ENCODE assay signal across 7 mouse cellular contexts in genomic region chr7:107371126-107371920, GRCm38 (mm10). TPM values are rescaled to one million over a fixed set of nuclear protein-coding genes. Genes with fewer than 3 reads are reported as not detected.
A peak's percentile ranks its signal among the peaks of the same experiment; 100 is the strongest.
DNase-seq lines count a peak whose midpoint lies in the region; ATAC-seq and TF ChIP-seq lines count a peak whose summit lies in the region.

No protein-coding gene starts in this region.

- ATAC-seq in forebrain, embryonic 16.5 days: peak; percentile 45
- no peak for ATAC-seq in megakaryocyte progenitor cell, adult 5-6 weeks (replicated peaks; ENCODE audit: poor library complexity)

- peak overlapping the region; percentile 59 for H3K4me3 ChIP-seq in left cerebral cortex, adult 2 months
- peak overlapping the region; percentile 75 for H3K4me3 ChIP-seq in forebrain, embryonic 16.5 days (replicated peaks; ENCODE audit: low read length)

- DNase-seq in left cerebral cortex, adult 2 months (ENCODE audit: extremely low spot score in 1 of 2, low spot score in 2 of 2): peak; percentile 30
- DNase-seq in left cerebral cortex, postnatal 25 days (ENCODE audit: low spot score in 2 of 2): no peak
- peak; percentile 63 for DNase-seq in cerebellum, adult 9-11 months
- peak; percentile 23 to 54 for DNase-seq in kidney, postnatal 4 days
- peak; percentile 58 for DNase-seq in neural tube, embryonic 10.5 days (ENCODE audit: extremely low spot score, low spot score)

- H3K27me3 ChIP-seq in forebrain, embryonic 16.5 days (replicated peaks; ENCODE audit: control insufficient read depth, insufficient read depth, low read length): peaks cover 2% of the 10 kb centered on the region; the same call in 1 of the 2 replicates

- WGBS in forebrain, embryonic 16.5 days: 1% methylated on average over 44 of the region's 45 CpGs

- peak overlapping the region; percentile 97 for H3K4me2 ChIP-seq in forebrain, embryonic 16.5 days (ENCODE audit: low read length)

- intact Hi-C loops in left cerebral cortex, adult 2 months (cut with DNase I): loop anchor here (5.0 kb wide), 1 partner anchor 131 kb away; no protein-coding TSS in a partner anchor
- intact Hi-C loops in left cerebral cortex, postnatal 25 days (cut with DNase I): loop anchor here (5.0 kb wide), 1 partner anchor 156 kb away; no protein-coding TSS in a partner anchor

- no peak overlapping the region for H3K27ac ChIP-seq in left cerebral cortex, adult 2 months
- H3K27ac ChIP-seq in forebrain, embryonic 16.5 days (ENCODE audit: low read length): no peak overlapping the region

- no peaks in the 10 kb centered on the region for H3K36me3 ChIP-seq in forebrain, embryonic 16.5 days (ENCODE audit: control insufficient read depth, insufficient read depth)

- peaks cover 11% of the 10 kb centered on the region for H3K4me1 ChIP-seq in forebrain, embryonic 16.5 days (replicated peaks; ENCODE audit: control insufficient read depth, insufficient read depth, low read length)

- no peak for TF ChIP-seq CTCF in left cerebral cortex, adult 2 months (IDR thresholded peaks at IDR 0.05)

- peak overlapping the region; percentile 71 for H3K9ac ChIP-seq in forebrain, embryonic 16.5 days (replicated peaks; ENCODE audit: low read depth, low read length)

- no peaks in the 10 kb centered on the region for H3K9me3 ChIP-seq in forebrain, embryonic 16.5 days (ENCODE audit: control insufficient read depth, low read length)

RNA-seq across cellular contexts. Expression of gene Syt9, which starts 0.8 kb away (rescaled TPM):
- 10 to 100 TPM in 1 of 2 experiments, 1 to 10 TPM in 1; 8.3 to 10.8 TPM for total RNA-seq in left cerebral cortex, adult 2 months (2021)
- total RNA-seq in left cerebral cortex, postnatal 25 days (2021): 10 to 100 TPM in 1 of 2 experiments, 1 to 10 TPM in 1; 9.1 to 10.4 TPM
- polyA plus RNA-seq in forebrain, embryonic 16.5 days (2015; fragmentation: Nextera tagmentation; extraction: Ambion mirVana): 6.3 and 8.2 TPM in 2 replicates
- total RNA-seq in megakaryocyte progenitor cell, adult 5-6 weeks (2015): 0.05 TPM in 1 of 2 replicates, not detected in the other
- total RNA-seq in megakaryocyte progenitor cell, adult 5-6 weeks (2017): 0.07 TPM in 1 of 2 replicates, not detected in the other

Comparison
In these comparisons a context has a peak if more than half of its experiments do, and no peak if none do; other contexts are left out.
1. DNase-seq: peak in left cerebral cortex, adult 2 months (2 of 2), cerebellum, adult 9-11 months (single experiment), kidney, postnatal 4 days (2 of 2) and neural tube, embryonic 10.5 days (single experiment); none in left cerebral cortex, postnatal 25 days (0 of 2).
2. RNA of gene Syt9, which starts 0.8 kb away (total RNA-seq): 8.3 to 10.8 TPM in left cerebral cortex, adult 2 months and 9.1 to 10.4 TPM in left cerebral cortex, postnatal 25 days; 0.05 to 0.07 TPM in megakaryocyte progenitor cell, adult 5-6 weeks; every median in the first group is over 4 times any median in the second.